Mouse (Mus musculus) limb, embryonic 11.5 days (tissue): ENCODE results near the gene Usp39. TPM values are rescaled to one million over a fixed set of nuclear protein-coding genes. Genes with fewer than 3 reads are reported as not detected.

Experiments
- ATAC-seq: fragments of 200-750 bp; cut with Nextera tagmentation; 2 replicates; pipeline ENCODE4 v1.8.0; 2017; ENCODE audit warnings: low read depth; ENCODE audit not compliant: insufficient number of reproducible peaks, low FRiP score, low TSS enrichment
- DNase-seq: peaks from one replicate; pipeline ENCODE4 v3.0.0-alpha.2; 2015; ENCODE audit warnings: low spot score
- H3K27ac ChIP-seq: fragments of 300-500 bp; sonication (generic); replicated peaks from 2 replicates; pipeline ENCODE4 v1.5.1; 2014; ENCODE audit warnings: low read depth, mild to moderate bottlenecking, low read length
- H3K27me3 ChIP-seq: fragments of 300-500 bp; sonication (generic); 2 replicates; pipeline ENCODE4 v1.6.1; 2014; ENCODE audit warnings: mild to moderate bottlenecking, low read length, mixed read lengths; ENCODE audit not compliant: control insufficient read depth, insufficient read depth
- H3K36me3 ChIP-seq: fragments of 300-500 bp; sonication (generic); 2 replicates; pipeline ENCODE4 v1.6.1; 2014; ENCODE audit warnings: mild to moderate bottlenecking, low read length, moderate library complexity, mixed read lengths; ENCODE audit not compliant: control insufficient read depth, insufficient read depth
- H3K4me1 ChIP-seq: fragments of 300-500 bp; sonication (generic); 2 replicates; pipeline ENCODE4 v1.6.1; 2014; ENCODE audit warnings: low read length, mixed read lengths; ENCODE audit not compliant: control insufficient read depth, insufficient read depth
- H3K4me2 ChIP-seq: fragments of 300-500 bp; sonication (generic); 2 replicates; pipeline ENCODE4 v1.6.1; 2014; ENCODE audit warnings: low read depth, mild to moderate bottlenecking, moderate library complexity; ENCODE audit not compliant: severe bottlenecking
- H3K4me3 ChIP-seq: fragments of 300-500 bp; sonication (generic); 2 replicates; pipeline ENCODE4 v1.5.1; 2014; ENCODE audit warnings: low read depth, low read length
- H3K9ac ChIP-seq: fragments of 300-500 bp; sonication (generic); 2 replicates; pipeline ENCODE4 v1.6.1; 2014; ENCODE audit warnings: mild to moderate bottlenecking, low read length
- H3K9me3 ChIP-seq: fragments of 300-500 bp; sonication (generic); 2 replicates; pipeline ENCODE4 v1.6.1; 2016; ENCODE audit warnings: low read length; ENCODE audit not compliant: control insufficient read depth
- WGBS: fragments of 180-500 bp; shearing (Covaris S2); extraction: QIAGEN DNeasy Blood & Tissue Kit; methylation state at CpG from one replicate; pipeline ENCODE4 v1.1.7; 2014; 5-methylcytosine and 5-hydroxymethylcytosine counted together
- polyA plus RNA-seq: library from polyadenylated mRNA; unstranded; fragments of >200 nt; fragmentation: Nextera tagmentation; extraction: Ambion mirVana; gene quantifications from 2 replicates; pipeline ENCODE4 v1.2.1, GENCODE M21; 2014

The Usp39 gene
- polyA plus RNA-seq, 1 experiment from 2014 or later: 101 TPM

GRCm38 (mm10) chr6:72315384-72315783 lies 29.6 kb downstream of the Usp39 start:
- peaks cover 9% of the 10 kb centered on the region for H3K36me3 ChIP-seq
- no peak overlapping the region for H3K4me2 ChIP-seq
- WGBS: 89% methylated on average over 2 of the region's 2 CpGs
- no peak overlapping the region for H3K4me3 ChIP-seq
- H3K4me1 ChIP-seq: no peaks in the 10 kb centered on the region
- no peak for DNase-seq
- no peak overlapping the region for H3K27ac ChIP-seq
- H3K27me3 ChIP-seq: no peaks in the 10 kb centered on the region
- no peak for ATAC-seq
- H3K9ac ChIP-seq: no peak overlapping the region
- no peaks in the 10 kb centered on the region for H3K9me3 ChIP-seq

GRCm38 (mm10) chr6:72313124-72313867 lies 31.7 kb downstream of the Usp39 start:
- Histone ChIP-seq H3K4me1 (no peaks in the 10 kb centered on the region), H3K36me3 (peaks cover 5% of the 10 kb centered on the region; the same call in 1 of the 2 replicates), H3K4me2 (no peak overlapping the region), H3K27ac (no peak overlapping the region), H3K9me3 (no peaks in the 10 kb centered on the region), H3K4me3 (no peak overlapping the region), H3K9ac (no peak overlapping the region), H3K27me3 (no peaks in the 10 kb centered on the region)
- WGBS: 94% methylated on average over 11 of the region's 11 CpGs
- ATAC-seq (no peak), DNase-seq (no peak)

- no peak for ATAC-seq
- Histone ChIP-seq H3K9ac (no peak overlapping the region), H3K9me3 (no peaks in the 10 kb centered on the region), H3K27ac (no peak overlapping the region), H3K4me3 (no peak overlapping the region), H3K4me2 (no peak overlapping the region), H3K4me1 (no peaks in the 10 kb centered on the region), H3K27me3 (no peaks in the 10 kb centered on the region), H3K36me3 (no peaks in the 10 kb centered on the region; the same call in 1 of the 2 replicates)
- WGBS: 91% methylated on average over 3 of the region's 3 CpGs
- no peak for DNase-seq
Measured at GRCm38 (mm10) chr6:72312198-72312597, 32.8 kb downstream of the Usp39 start.

- H3K4me2 ChIP-seq: no peak overlapping the region
- WGBS: 36% methylated on average over 9 of the region's 9 CpGs
- H3K4me1 ChIP-seq: 0 out of 2 replicates have a peak, but pooled peaks cover 5% of the 10 kb centered on the region
- no peak overlapping the region for H3K27ac ChIP-seq
- DNase-seq (no peak), ATAC-seq (no peak)
- no peak overlapping the region for H3K4me3 ChIP-seq
- H3K36me3 ChIP-seq: no peaks in the 10 kb centered on the region
- no peaks in the 10 kb centered on the region for H3K27me3 ChIP-seq
- H3K9ac ChIP-seq: no peak overlapping the region
- H3K9me3 ChIP-seq: no peaks in the 10 kb centered on the region
Measured at GRCm38 (mm10) chr6:72303510-72303909, 41.5 kb downstream of the Usp39 start.

- Histone ChIP-seq H3K36me3 (no peaks in the 10 kb centered on the region), H3K9me3 (no peaks in the 10 kb centered on the region), H3K9ac (no peak overlapping the region), H3K4me2 (no peak overlapping the region), H3K4me3 (no peak overlapping the region), H3K27ac (no peak overlapping the region), H3K27me3 (no peaks in the 10 kb centered on the region), H3K4me1 (0 out of 2 replicates have a peak, but pooled peaks cover 5% of the 10 kb centered on the region)
- DNase-seq (no peak), ATAC-seq (no peak)
- 80% methylated on average over 11 of the region's 11 CpGs for WGBS
Measured at GRCm38 (mm10) chr6:72302349-72302925, 42.5 kb downstream of the Usp39 start.

GRCm38 (mm10) chr6:72297825-72298224 lies 47.2 kb downstream of the Usp39 start:
- Histone ChIP-seq H3K4me3 (no peak overlapping the region), H3K9ac (no peak overlapping the region), H3K27ac (no peak overlapping the region), H3K9me3 (no peaks in the 10 kb centered on the region), H3K36me3 (no peaks in the 10 kb centered on the region), H3K27me3 (no peaks in the 10 kb centered on the region), H3K4me1 (no peaks in the 10 kb centered on the region), H3K4me2 (no peak overlapping the region)
- WGBS: 86% methylated on average over 3 of the region's 3 CpGs
- no peak for ATAC-seq
- no peak for DNase-seq

DNA sequence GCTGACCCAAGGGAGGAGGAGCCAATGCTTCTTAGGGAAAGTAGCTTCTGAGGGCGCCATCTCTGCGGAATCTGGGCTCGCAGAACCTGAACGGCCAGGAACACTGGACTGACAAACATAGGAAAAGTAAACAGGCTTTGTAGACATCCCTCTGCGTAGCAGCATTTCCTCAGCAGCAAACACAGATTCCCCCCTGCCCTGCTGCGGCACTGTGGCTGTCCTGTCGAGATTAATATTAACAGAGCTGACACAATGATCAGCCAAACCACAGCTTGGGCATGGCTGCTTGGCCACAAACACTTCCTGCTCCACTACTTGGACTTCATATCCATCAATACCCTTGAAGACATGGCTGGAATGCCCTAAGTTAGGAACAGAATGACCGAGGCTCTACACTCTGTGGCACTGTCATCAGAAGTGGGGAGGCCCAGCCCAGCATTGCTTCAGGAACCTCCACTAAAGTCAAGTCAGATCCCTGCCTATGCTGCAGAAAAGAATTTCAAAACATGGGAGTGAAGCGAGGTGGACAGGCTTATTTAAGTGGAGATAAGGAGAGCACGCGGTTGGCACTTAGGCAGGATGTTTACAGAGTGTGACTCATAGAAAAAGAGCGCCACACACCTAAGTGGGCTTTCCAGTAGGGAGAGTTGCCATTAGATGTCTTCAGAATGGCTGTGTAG lies 51.9 kb downstream of the Usp39 start:
- Histone ChIP-seq H3K9me3 (no peaks in the 10 kb centered on the region), H3K27ac (no peak overlapping the region), H3K36me3 (no peaks in the 10 kb centered on the region), H3K4me2 (no peak overlapping the region), H3K4me3 (no peak overlapping the region), H3K9ac (no peak overlapping the region), H3K27me3 (no peaks in the 10 kb centered on the region), H3K4me1 (no peaks in the 10 kb centered on the region)
- ATAC-seq (no peak), DNase-seq (no peak)
- WGBS: 83% methylated on average over 12 of the region's 12 CpGs

DNA sequence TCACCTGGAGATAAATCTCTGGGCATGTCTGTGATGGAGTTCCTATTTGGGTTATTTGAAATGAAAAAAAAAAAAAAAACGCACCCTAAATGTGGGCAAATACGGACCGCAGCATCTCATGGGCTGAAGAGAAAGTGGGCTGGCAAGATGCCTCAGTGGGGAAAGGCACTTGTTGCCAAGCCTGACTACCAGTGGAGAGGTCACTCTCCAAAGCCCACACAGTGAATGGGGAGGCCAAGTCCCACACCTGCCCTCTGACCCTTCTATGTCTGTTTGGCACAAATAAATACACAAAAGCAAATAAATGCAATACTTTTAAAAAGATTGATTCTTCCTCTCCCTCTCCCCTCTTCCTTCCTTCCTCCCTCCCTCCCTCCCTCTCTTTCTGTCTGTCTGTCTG lies 55.5 kb downstream of the Usp39 start:
- ATAC-seq: no peak
- Histone ChIP-seq H3K4me2 (no peak overlapping the region), H3K9me3 (no peaks in the 10 kb centered on the region), H3K4me1 (no peaks in the 10 kb centered on the region), H3K36me3 (no peaks in the 10 kb centered on the region), H3K27ac (no peak overlapping the region), H3K27me3 (no peaks in the 10 kb centered on the region), H3K4me3 (no peak overlapping the region), H3K9ac (no peak overlapping the region)
- DNase-seq: no peak
- 88% methylated on average over 3 of the region's 3 CpGs for WGBS
